Mouse (Mus musculus): ENCODE measurements around the gene Pitx2. TPM values are rescaled to one million over a fixed set of nuclear protein-coding genes. Genes with fewer than 3 reads are reported as not detected.
A peak's percentile ranks its signal among the peaks of the same experiment; 100 is the strongest.

Gene Pitx2
- polyA plus RNA-seq, 1 experiment: 9.9 TPM

DNA sequence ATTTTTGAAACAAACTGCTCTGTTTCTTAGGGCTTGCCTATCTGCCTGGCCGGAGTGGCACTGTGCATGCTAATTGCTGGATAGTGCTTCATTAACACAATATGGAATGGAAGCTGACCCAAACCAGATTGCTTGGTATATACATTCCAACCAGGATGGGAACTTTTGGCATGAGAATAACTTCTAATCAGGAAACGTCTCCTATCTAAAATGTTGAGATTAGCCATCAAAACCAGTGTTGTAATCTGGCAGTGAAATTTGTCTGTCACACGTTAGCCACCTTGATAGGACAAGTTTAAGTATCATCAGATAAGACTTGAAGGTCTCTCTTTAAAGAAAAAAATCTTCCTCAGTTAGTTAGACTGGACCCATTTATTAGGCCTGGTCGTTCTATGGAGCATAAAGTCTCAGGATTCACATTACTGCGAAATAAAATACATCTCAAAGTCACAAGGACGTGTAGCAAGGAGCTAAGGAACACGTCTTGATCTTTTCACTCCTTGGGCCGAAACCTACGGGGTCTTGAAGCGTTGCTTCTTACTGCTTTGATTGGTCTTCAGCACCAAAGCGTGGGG is 2.1 kb downstream of the Pitx2 start:
- TF ChIP-seq POLR2A (IDR thresholded peaks at IDR 0.05; ENCODE audit: low read depth, low read length): no peak
- TF ChIP-seq CTCF (conservative IDR thresholded peaks at IDR 0.05; ENCODE audit: insufficient read depth, insufficient read length, low read depth, low read length): no peak
- Histone ChIP-seq H3K27me3 (replicated peaks; ENCODE audit: control insufficient read depth, insufficient read depth, low read length) (peaks cover 8% of the 10 kb centered on the region; the same call in 1 of the 2 replicates), H3K27ac (ENCODE audit: insufficient read depth, low read depth, low read length) (no peak overlapping the region), H3K36me3 (ENCODE audit: control insufficient read depth, insufficient read depth, low read length) (no peaks in the 10 kb centered on the region), H3K4me3 (ENCODE audit: insufficient read depth, low read depth, low read length) (no peak overlapping the region), H3K4me1 (ENCODE audit: control insufficient read depth, insufficient read depth, low read length) (no peaks in the 10 kb centered on the region; the same call in 1 of the 2 replicates)
- WGBS: 17% methylated on average over 11 of the region's 11 CpGs
- DNase-seq: peak; percentile 6

DNA sequence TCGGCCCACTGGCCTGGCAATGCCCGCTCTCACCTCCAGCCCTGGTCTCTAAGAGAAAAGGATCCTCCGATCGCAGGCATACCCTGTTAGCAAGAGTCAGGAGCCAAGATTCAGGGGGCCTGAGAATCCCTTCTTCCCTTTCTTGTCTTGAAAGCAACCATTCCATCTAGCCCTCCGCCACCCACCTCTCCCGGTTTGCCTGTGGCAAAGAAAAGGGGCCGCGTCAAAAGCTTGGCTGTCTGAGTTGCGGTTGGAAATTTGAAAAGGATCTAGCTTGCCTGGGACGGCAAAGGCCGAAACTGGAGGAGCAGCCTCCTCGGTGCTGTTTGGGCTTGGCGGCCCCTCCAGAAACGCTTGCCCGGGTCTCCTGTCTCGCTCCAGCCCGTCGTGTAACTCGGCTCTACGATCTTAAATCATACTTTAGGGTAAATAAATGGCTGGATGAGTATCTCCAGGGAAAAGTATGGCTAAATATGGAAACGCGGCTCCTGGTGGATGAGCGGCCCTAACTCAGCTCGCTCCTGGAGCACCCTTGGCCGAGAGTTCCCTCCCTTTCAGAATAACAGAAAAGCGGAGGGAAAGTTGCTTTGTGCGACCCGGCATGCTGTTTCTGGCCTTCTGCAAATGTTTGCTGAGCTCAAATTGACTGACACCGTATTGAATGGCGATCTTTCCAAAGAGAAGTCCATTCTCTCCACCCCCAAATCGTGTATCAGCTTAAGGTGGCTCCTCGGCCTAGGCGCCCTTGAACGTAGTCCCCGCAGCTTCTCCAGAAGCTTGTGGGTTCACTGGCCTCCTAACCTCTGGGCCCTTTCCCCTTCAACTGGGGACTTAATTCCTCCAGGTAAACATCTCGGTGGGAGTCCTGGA is 3.4 kb downstream of the Pitx2 start:
- Histone ChIP-seq H3K36me3 (ENCODE audit: control insufficient read depth, insufficient read depth, low read length) (no peaks in the 10 kb centered on the region), H3K4me1 (ENCODE audit: control insufficient read depth, insufficient read depth, low read length) (no peaks in the 10 kb centered on the region; the same call in 1 of the 2 replicates), H3K4me3 (ENCODE audit: insufficient read depth, low read depth, low read length) (no peak overlapping the region), H3K27me3 (replicated peaks; ENCODE audit: control insufficient read depth, insufficient read depth, low read length) (peaks cover 9% of the 10 kb centered on the region), H3K27ac (ENCODE audit: insufficient read depth, low read depth, low read length) (no peak overlapping the region)
- 10% methylated on average over 36 of the region's 36 CpGs for WGBS
- DNase-seq: no peak
- TF ChIP-seq POLR2A (IDR thresholded peaks at IDR 0.05; ENCODE audit: low read depth, low read length) (no peak), CTCF (conservative IDR thresholded peaks at IDR 0.05; ENCODE audit: insufficient read depth, insufficient read length, low read depth, low read length) (no peak)

DNA sequence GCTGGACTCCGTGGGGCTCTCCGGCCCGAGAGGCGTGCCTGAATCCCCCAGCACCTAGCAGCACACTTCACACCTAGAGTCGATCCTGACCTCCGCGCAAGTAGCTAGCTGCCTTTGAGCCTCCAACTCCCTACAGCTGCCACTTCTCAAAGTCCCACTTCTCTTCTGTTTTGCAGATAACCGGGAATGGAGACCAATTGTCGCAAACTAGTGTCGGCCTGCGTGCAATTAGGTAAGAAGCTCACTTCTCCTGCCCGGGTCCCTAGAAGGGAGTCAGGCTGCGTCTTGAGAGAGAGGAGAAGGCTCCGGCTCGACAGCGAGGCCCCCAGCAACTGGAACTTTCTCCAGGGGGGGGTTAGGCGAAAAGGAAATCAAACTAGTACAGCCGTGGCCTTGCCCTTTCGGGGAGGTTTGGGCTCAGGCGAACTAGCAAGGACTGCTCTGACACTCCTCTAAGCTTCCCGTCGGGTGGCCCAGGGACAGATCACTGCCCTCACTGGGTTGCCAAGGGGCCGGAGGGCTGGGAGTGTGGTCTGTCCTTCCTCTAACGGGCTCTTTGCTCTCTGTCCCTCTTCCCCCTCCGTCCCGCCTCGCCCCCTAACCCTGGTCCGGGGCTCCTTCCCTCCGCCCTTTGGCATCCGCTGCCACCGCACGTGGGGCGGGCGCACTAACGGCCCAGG is 4.2 kb downstream of the Pitx2 start:
- 5% methylated on average over 35 of the region's 35 CpGs for WGBS
- Histone ChIP-seq H3K36me3 (ENCODE audit: control insufficient read depth, insufficient read depth, low read length) (no peaks in the 10 kb centered on the region), H3K27ac (ENCODE audit: insufficient read depth, low read depth, low read length) (no peak overlapping the region), H3K4me3 (ENCODE audit: insufficient read depth, low read depth, low read length) (no peak overlapping the region), H3K27me3 (replicated peaks; ENCODE audit: control insufficient read depth, insufficient read depth, low read length) (peaks cover 9% of the 10 kb centered on the region), H3K4me1 (ENCODE audit: control insufficient read depth, insufficient read depth, low read length) (no peaks in the 10 kb centered on the region; the same call in 1 of the 2 replicates)
- TF ChIP-seq POLR2A (IDR thresholded peaks at IDR 0.05; ENCODE audit: low read depth, low read length) (no peak), CTCF (conservative IDR thresholded peaks at IDR 0.05; ENCODE audit: insufficient read depth, insufficient read length, low read depth, low read length) (no peak)
- DNase-seq: no peak

DNA sequence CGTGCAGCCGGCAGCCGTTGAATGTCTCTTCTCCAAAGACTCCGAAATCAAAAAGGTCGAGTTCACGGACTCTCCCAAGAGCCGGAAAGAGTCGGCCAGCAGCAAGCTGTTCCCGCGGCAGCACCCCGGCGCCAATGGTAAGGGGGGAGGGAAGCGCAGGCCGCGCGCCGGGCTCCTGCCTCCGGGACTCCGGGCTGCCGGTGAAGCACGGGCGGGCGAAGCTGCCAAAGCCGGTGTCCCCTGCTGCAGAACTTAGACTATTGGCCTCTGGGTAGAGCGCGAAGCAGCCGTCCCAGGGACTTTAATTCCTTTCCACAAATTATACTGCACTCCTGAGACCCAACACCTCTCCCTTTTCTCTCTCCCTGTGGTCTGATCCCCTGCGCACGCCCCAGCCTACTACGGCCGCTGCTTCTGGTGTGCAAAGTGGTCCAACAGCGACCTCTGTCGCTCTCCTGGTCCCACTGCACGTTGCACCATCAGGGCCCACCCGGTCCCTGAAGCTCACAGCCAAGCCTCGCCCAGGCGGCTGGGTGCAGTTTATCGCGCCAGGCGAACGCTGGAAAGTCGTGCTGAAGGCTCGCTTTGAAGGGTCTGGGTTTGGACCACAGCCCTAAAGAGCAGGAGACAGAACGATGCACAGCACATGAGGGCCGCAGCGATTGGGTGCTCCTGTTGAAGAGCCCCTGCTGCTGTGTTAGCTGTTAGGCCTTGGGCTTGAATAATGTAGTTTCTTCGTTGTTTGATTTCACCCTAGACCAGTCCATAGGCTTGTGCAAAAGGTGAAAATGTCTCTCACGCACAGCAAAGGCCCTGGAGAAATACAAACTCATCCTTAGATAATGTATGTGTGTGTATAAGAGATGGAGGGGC is 5.0 kb downstream of the Pitx2 start:
- peak; percentile 73 for TF ChIP-seq CTCF (conservative IDR thresholded peaks at IDR 0.05; ENCODE audit: insufficient read depth, insufficient read length, low read depth, low read length)
- no peak for TF ChIP-seq POLR2A (IDR thresholded peaks at IDR 0.05; ENCODE audit: low read depth, low read length)
- Histone ChIP-seq H3K36me3 (ENCODE audit: control insufficient read depth, insufficient read depth, low read length) (no peaks in the 10 kb centered on the region), H3K27ac (ENCODE audit: insufficient read depth, low read depth, low read length) (no peak overlapping the region), H3K4me1 (ENCODE audit: control insufficient read depth, insufficient read depth, low read length) (no peaks in the 10 kb centered on the region; the same call in 1 of the 2 replicates), H3K27me3 (replicated peaks; ENCODE audit: control insufficient read depth, insufficient read depth, low read length) (peaks cover 9% of the 10 kb centered on the region), H3K4me3 (ENCODE audit: insufficient read depth, low read depth, low read length) (peak overlapping the region; percentile 15; the same call in 1 of the 2 replicates)
- peak; percentile 61 for DNase-seq
- 2% methylated on average over 48 of the region's 48 CpGs for WGBS

DNA sequence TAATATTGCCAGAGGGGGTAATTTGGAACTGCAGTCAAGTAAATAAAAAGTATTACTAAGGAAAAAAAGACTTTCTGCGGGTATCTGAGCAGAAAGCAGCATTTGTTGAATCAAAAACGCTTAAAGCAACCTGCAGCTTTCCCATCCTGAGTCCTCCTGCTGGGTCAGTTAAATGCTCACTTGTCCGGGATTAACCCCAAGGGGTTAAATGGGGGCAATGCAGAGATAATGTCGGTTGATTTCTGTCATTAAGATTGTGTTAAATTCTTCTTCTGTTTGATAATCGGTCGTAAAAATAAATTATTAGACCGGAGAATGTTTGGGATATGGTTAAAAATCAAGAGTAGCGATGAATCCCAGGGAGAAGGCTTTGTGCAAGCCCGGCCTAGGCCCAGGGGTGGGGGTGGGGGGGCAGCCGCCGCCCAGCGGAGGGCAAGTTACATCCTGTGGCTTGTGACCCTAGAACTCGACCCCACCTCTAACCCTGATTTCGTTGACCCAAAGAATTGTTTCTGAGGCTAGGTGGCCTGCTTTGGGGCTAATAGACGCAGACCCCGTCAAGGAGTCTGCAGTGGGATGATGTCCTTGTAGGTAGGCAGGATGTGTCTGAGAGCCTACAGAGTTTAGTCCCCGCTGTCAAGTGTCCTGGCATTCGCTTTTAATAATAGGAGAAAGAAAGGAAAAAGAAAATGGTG is 6.0 kb downstream of the Pitx2 start:
- WGBS: 17% methylated on average over 18 of the region's 18 CpGs
- peaks cover 9% of the 10 kb centered on the region for H3K27me3 ChIP-seq (replicated peaks; ENCODE audit: control insufficient read depth, insufficient read depth, low read length)
- TF ChIP-seq CTCF (conservative IDR thresholded peaks at IDR 0.05; ENCODE audit: insufficient read depth, insufficient read length, low read depth, low read length): no peak
- TF ChIP-seq POLR2A (IDR thresholded peaks at IDR 0.05; ENCODE audit: low read depth, low read length): no peak

DNA sequence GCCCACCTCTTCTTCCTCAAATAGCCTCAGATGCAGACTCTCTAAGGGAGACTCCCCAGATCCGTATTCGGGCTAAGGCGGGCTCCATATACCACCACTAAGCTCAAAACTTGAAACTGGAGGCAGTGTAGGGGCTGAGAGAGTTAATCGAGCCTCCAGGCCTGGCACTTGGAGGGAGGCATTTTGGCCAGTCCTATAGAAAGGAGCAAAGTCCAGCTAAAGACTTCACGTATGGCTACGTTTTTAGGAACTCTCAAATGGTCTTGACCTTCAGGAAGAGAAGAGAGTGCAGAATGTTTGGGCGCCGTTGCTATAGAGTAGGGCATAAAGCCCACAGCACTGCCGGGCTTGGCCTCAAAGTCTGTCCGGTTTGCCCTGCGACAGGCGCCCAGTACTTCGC is 7.1 kb downstream of the Pitx2 start:
- Histone ChIP-seq H3K4me3 (ENCODE audit: insufficient read depth, low read depth, low read length) (no peak overlapping the region), H3K27me3 (replicated peaks; ENCODE audit: control insufficient read depth, insufficient read depth, low read length) (peaks cover 8% of the 10 kb centered on the region), H3K27ac (ENCODE audit: insufficient read depth, low read depth, low read length) (no peak overlapping the region), H3K36me3 (ENCODE audit: control insufficient read depth, insufficient read depth, low read length) (no peaks in the 10 kb centered on the region), H3K4me1 (ENCODE audit: control insufficient read depth, insufficient read depth, low read length) (no peaks in the 10 kb centered on the region; the same call in 1 of the 2 replicates)
- TF ChIP-seq CTCF (conservative IDR thresholded peaks at IDR 0.05; ENCODE audit: insufficient read depth, insufficient read length, low read depth, low read length) (no peak), POLR2A (IDR thresholded peaks at IDR 0.05; ENCODE audit: low read depth, low read length) (no peak)
- 6% methylated on average over 13 of the region's 13 CpGs for WGBS
- no peak for DNase-seq

More for the DNA sequence above, 6.0 kb downstream of the Pitx2 start:
- Histone ChIP-seq H3K36me3 (ENCODE audit: control insufficient read depth, insufficient read depth, low read length) (no peaks in the 10 kb centered on the region), H3K4me1 (ENCODE audit: control insufficient read depth, insufficient read depth, low read length) (no peaks in the 10 kb centered on the region; the same call in 1 of the 2 replicates), H3K4me3 (ENCODE audit: insufficient read depth, low read depth, low read length) (no peak overlapping the region), H3K27ac (ENCODE audit: insufficient read depth, low read depth, low read length) (no peak overlapping the region)
- DNase-seq: no peak

Measured in kidney, adult 2 months (tissue).